Mouse (Mus musculus): ENCODE measurements at regions not wholly inside any gene's neighbourhood (a gene's known extent, or its start where the extent isn't known, plus 50 kb on each side); places are given as distances from the start of the nearest gene placed in this dataset.

DNA sequence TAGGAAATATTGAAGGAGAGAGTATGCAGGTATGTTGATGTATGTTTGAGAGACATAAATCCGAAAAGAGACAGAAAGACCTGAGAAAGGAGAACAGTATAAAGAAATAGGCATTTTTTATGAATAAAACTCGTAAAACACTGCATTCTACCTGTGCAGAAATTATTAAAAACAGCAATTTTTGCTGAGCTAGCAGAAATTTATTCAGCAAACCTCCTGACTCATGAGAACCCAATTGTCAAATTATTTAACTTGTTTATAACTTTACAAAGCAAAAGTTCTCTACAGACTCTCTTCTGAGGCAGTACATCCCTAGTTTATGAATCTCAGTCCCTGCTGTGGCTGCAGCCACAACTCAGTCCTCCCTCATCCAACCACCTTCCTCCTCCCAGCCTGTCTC lies 191.0 kb upstream of the Noct start:
- DNase-seq: no peak

GRCm38 (mm10) chr3:51036700-51037306 lies 187.4 kb upstream of the Noct start:
- DNase-seq: no peak

- DNase-seq: no peak
These were observed 181.9 kb upstream of the Noct start for GRCm38 (mm10) chr3:51042223-51042846.

DNA sequence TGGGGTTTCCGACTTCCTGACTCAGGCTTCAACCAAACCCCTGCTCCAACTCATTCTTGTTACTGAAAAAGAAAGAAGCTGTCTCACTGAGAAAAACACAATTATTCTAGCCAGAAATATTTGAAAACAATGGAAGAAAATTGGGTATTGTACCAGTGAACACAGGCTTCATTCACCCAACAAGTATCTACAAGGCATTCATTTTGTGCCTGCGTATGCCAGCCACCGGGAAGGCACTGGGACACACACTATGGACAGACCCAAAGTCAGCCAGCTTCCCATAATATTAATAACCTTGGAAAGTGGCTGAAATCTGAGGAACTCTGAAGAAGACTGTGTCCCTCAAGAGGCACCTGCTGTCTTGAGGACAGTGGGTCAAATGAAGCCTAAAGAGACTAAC lies 175.5 kb upstream of the Noct start:
- DNase-seq: no peak

- DNase-seq: no peak
These were observed 174.1 kb upstream of the Noct start for GRCm38 (mm10) chr3:51050156-51050555.

DNA sequence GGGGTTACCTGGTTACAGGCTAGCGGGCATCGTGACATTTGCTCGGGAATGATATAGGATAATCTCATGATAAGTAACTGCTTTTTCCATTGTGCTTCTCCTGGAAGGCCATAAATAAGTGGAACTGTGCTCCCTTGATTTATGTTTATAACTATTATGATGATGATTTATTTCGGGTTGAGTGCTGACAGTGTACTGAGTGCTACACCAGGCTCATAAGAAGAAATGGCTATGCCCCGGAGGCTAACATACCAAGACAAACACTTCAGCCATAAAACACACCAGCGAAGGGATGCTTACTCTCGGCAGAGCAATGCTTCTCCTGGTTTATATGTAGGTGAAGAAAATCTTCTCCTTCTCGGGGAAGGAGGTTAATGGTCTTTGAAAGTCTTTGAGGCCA lies 169.2 kb upstream of the Noct start:
- DNase-seq: no peak

- no peak for DNase-seq
These were observed 160.0 kb upstream of the Noct start for GRCm38 (mm10) chr3:51064201-51064600.

GRCm38 (mm10) chr3:51066373-51066772 lies 157.9 kb upstream of the Noct start:
- DNase-seq: no peak

GRCm38 (mm10) chr3:51072417-51072816 lies 151.8 kb upstream of the Noct start:
- DNase-seq: no peak

GRCm38 (mm10) chr3:51073003-51073679 lies 151.1 kb upstream of the Noct start:
- no peak for DNase-seq

DNA sequence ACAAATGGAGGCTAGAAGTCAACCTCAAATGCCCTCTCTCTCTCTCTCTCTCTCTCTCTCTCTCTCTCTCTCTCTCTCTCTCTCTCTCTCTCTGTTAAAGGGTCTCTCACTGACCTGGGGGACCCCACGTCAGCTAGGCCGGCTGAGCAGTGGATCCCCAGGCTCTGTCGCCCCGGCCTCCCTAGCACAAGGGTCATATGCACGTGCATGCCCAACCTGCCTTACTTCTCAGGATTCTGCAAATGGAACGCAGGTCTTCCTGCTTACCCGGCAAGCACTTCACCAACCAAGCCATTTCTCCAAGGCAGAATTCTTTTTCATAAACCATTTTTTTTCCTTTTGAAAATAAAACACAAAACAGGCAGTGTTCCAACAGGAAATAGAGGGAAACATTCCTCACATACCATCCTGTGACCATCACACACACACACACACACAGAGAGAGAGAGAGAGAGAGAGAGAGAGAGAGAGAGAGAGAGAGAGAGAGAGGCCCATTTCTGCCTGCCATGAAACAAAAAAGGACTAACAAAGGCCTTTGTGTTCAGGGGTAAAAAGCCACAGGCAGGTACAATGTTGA lies 150.4 kb upstream of the Noct start:
- DNase-seq: no peak

- DNase-seq: no peak
These were observed 148.9 kb upstream of the Noct start for GRCm38 (mm10) chr3:51075219-51075920.

- DNase-seq: no peak
These were observed 145.8 kb upstream of the Noct start for GRCm38 (mm10) chr3:51078459-51078858.

- no peak for DNase-seq
These were observed 143.8 kb upstream of the Noct start for GRCm38 (mm10) chr3:51080415-51080814.

DNA sequence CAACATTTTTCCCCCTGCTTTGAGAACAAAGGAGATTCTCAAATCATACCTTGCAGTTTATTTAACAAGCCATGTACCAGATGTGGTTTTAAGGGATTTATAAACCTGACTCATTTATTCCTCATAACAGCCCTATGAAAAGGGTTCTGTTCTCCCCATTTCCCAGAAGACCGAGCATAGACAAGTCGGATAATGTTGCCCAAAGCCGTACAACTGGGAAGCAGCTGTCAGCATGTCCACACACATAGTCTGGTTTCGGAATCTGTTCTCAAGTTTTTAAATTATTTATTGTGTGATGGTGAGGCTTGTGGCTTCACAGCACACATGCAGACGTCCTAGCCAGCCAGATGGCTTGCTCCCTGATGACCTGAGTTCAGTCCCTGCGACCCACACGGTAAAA lies 143.4 kb upstream of the Noct start:
- DNase-seq: no peak

- DNase-seq: no peak
These were observed 141.2 kb upstream of the Noct start for GRCm38 (mm10) chr3:51082831-51083575.

DNA sequence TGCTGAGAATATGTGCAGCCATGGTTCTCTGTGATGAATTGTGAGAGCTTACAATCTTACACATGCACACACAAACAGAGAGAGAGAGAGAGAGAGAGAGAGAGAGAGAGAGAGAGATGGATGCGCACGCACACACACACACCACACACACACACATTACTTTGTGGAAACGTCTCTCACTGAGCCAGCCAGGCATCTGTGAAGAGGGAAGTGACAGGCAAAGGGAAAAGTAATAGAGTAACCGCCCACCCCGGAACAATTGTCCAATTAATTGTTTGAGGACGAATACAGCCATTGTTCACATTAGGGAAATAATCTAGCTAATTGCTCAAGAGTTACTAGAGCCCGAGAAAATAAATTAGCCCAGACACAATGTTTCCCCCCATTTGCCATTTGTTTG lies 140.7 kb upstream of the Noct start:
- no peak for DNase-seq

DNA sequence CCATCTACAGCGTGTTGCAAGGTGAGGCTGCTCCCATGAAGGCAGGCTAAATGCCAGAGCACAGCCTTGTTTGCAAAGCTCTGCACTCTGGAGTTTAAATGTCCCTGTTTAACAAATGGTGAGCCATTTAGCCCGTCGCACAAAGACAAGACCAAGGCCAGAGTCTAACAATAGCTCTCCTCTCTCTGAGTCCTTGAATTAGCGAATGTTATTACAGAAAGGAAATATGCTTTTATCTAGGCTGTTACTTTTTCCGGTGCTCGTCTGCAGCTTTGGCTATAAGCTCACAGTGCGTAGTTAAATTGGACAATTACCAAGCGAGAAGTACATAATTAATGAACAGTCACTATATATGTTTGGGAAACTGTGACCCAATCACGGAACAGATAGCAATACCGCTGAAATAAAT lies 137.8 kb upstream of the Noct start:
- no peak for DNase-seq

DNA sequence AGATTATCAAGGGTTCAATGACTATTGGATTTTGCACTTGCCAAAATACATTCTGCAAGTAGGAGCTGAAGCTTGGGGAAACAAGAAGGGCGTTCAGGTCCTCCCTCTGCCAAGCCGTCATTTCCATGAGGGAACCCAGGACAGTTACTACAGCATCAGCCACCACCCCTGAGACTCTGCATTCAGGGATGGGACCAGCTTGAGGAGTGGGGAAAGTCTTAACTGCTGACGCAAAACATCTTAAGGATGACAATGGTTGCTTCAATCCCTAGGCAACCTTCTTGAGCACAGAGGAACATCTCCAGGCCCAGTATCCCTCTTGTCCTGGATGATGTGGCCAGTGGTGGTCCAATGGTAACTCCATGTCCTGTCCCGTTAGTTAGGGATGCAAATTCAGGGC lies 137.2 kb upstream of the Noct start:
- DNase-seq: no peak

GRCm38 (mm10) chr3:51089036-51089669 lies 135.1 kb upstream of the Noct start:
- DNase-seq: no peak

DNA sequence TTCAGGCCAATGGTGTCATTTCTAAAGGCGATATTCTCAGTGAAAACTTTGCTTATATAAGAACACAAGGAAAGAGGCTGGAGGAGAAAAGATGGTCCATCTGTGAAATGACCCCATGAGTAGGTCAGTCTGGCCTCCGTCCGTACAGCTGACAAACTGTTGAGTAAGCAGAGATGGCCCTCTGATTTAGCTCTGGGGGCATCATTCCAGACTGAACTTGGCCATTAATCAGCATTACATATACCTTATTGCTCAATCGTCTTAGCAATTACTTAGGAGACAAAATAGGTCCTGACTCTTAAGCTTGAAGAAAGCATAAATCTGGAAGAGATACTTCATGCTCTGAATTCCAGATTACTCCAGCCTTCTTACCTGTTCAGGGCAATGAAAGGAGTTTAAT lies 132.8 kb upstream of the Noct start:
- no peak for DNase-seq

Data from spleen, adult 18-20 months (tissue).